8 mouse cellular contexts compared by ENCODE assay signal in genomic region chr6:72553079-72553412, GRCm38 (mm10). TPM values are rescaled to one million over a fixed set of nuclear protein-coding genes. Genes with fewer than 3 reads are reported as not detected.
DNase-seq lines count a peak whose midpoint lies in the region; ATAC-seq and TF ChIP-seq lines count a peak whose summit lies in the region.

No protein-coding gene starts in this region.

- H3K9ac ChIP-seq in liver, adult 2 months (ENCODE audit: low read depth, low read length): peak overlapping the region; percentile 44
- H3K9ac ChIP-seq in embryonic facial prominence, embryonic 13.5 days: peak overlapping the region; percentile 68
- H3K9ac ChIP-seq in intestine, embryonic 15.5 days: peak overlapping the region; percentile 51
- peak overlapping the region; percentile 49 for H3K9ac ChIP-seq in neural tube, embryonic 12.5 days

- H3K9me3 ChIP-seq in embryonic facial prominence, embryonic 13.5 days: no peaks in the 10 kb centered on the region
- H3K9me3 ChIP-seq in intestine, embryonic 15.5 days: no peaks in the 10 kb centered on the region
- H3K9me3 ChIP-seq in neural tube, embryonic 12.5 days: no peaks in the 10 kb centered on the region

- H3K4me1 ChIP-seq in liver, adult 2 months (ENCODE audit: control insufficient read depth, insufficient read depth, low read length): no peaks in the 10 kb centered on the region
- peaks cover 46% of the 10 kb centered on the region for H3K4me1 ChIP-seq in embryonic facial prominence, embryonic 13.5 days
- H3K4me1 ChIP-seq in intestine, embryonic 15.5 days (replicated peaks): peaks cover 35% of the 10 kb centered on the region
- H3K4me1 ChIP-seq in neural tube, embryonic 12.5 days: peaks cover 15% of the 10 kb centered on the region

- H3K4me2 ChIP-seq in embryonic facial prominence, embryonic 13.5 days: peak overlapping the region; percentile 66
- peak overlapping the region; percentile 71 for H3K4me2 ChIP-seq in intestine, embryonic 15.5 days (replicated peaks)
- peak overlapping the region; percentile 73 for H3K4me2 ChIP-seq in neural tube, embryonic 12.5 days (replicated peaks)

- peak overlapping the region; percentile 45 for H3K27ac ChIP-seq in liver, adult 2 months (replicated peaks; ENCODE audit: insufficient read depth, low read depth, low read length)
- H3K27ac ChIP-seq in embryonic facial prominence, embryonic 13.5 days: peak overlapping the region; percentile 95
- H3K27ac ChIP-seq in intestine, embryonic 15.5 days: peak overlapping the region; percentile 86
- H3K27ac ChIP-seq in neural tube, embryonic 12.5 days: 0 out of 2 replicates have a peak overlapping the region, but pooled peaks have one; percentile 47

- DNase-seq in liver, adult 2 months (ENCODE audit: extremely low read depth, low read depth, low spot score): no peak
- DNase-seq in liver: no peak
- DNase-seq in adrenal gland, adult 18-20 months (ENCODE audit: low spot score in 2 of 2): no peak
- DNase-seq in adrenal gland, postnatal 25 days: no peak
- DNase-seq in frontal cortex, postnatal 10 days (ENCODE audit: low spot score in 2 of 2): no peak

- no peak for TF ChIP-seq POLR2A in liver, adult 2 months (IDR thresholded peaks at IDR 0.05; ENCODE audit: extremely low read depth, insufficient read depth, low read length)

- 22% methylated on average over 8 of the region's 8 CpGs for WGBS in liver, adult 2 months
- WGBS in embryonic facial prominence, embryonic 13.5 days: 10% methylated on average over 8 of the region's 8 CpGs
- 15% methylated on average over 8 of the region's 8 CpGs for WGBS in intestine, embryonic 15.5 days
- 18% methylated on average over 8 of the region's 8 CpGs for WGBS in neural tube, embryonic 12.5 days

- H3K4me3 ChIP-seq in liver, adult 2 months (ENCODE audit: insufficient read depth, low read depth, low read length): peak overlapping the region; percentile 45
- H3K4me3 ChIP-seq in embryonic facial prominence, embryonic 13.5 days: peak overlapping the region; percentile 43
- H3K4me3 ChIP-seq in intestine, embryonic 15.5 days (replicated peaks): peak overlapping the region; percentile 30
- peak overlapping the region; percentile 36 for H3K4me3 ChIP-seq in neural tube, embryonic 12.5 days

- no peaks in the 10 kb centered on the region for H3K27me3 ChIP-seq in liver, adult 2 months (ENCODE audit: control insufficient read depth, insufficient read depth, low read length)
- no peaks in the 10 kb centered on the region for H3K27me3 ChIP-seq in embryonic facial prominence, embryonic 13.5 days
- no peaks in the 10 kb centered on the region for H3K27me3 ChIP-seq in intestine, embryonic 15.5 days (replicated peaks)
- H3K27me3 ChIP-seq in neural tube, embryonic 12.5 days (replicated peaks): no peaks in the 10 kb centered on the region

- H3K79me2 ChIP-seq in liver, adult 2 months (ENCODE audit: control insufficient read depth, insufficient read depth, low read length): no peaks in the 10 kb centered on the region

- H3K36me3 ChIP-seq in liver, adult 2 months (ENCODE audit: control insufficient read depth, insufficient read depth, low read length): no peaks in the 10 kb centered on the region
- H3K36me3 ChIP-seq in embryonic facial prominence, embryonic 13.5 days: no peaks in the 10 kb centered on the region
- H3K36me3 ChIP-seq in intestine, embryonic 15.5 days: no peaks in the 10 kb centered on the region
- no peaks in the 10 kb centered on the region for H3K36me3 ChIP-seq in neural tube, embryonic 12.5 days

- ATAC-seq in embryonic facial prominence, embryonic 13.5 days (ENCODE audit: insufficient number of reproducible peaks, insufficient read depth, low FRiP score, low TSS enrichment, low read depth): no peak; the same call in 1 of the 2 replicates
- peak; percentile 52 for ATAC-seq in intestine, embryonic 15.5 days
- ATAC-seq in neural tube, embryonic 12.5 days (ENCODE audit: low FRiP score, low read depth): peak; percentile 68

- TF ChIP-seq CTCF in liver, adult 2 months (IDR thresholded peaks at IDR 0.05; ENCODE audit: low read depth, low read length): no peak

RNA-seq across cellular contexts. Expression of gene Capg, which starts 8.9 kb away (rescaled TPM):
- total RNA-seq in liver, adult 2 months (2014; rRNA removed): 3.9 and 4.3 TPM in 2 replicates
- polyA plus RNA-seq in liver, adult 2 months (2012; rRNA removed): 2.2 and 2.8 TPM in 2 replicates
- polyA plus RNA-seq in embryonic facial prominence, embryonic 13.5 days (2015; fragmentation: Nextera tagmentation; extraction: Ambion mirVana): 58.2 and 64.3 TPM in 2 replicates
- polyA plus RNA-seq in intestine, embryonic 15.5 days (2015; fragmentation: Nextera tagmentation; extraction: Ambion mirVana): 33.5 and 36.0 TPM in 2 replicates
- 11.6 and 13.7 TPM in 2 replicates for polyA plus RNA-seq in neural tube, embryonic 12.5 days (2016; fragmentation: Nextera tagmentation; extraction: Ambion mirVana)
- 10 to 100 TPM; 43.1 to 57.0 TPM for total RNA-seq in adrenal gland, adult 18-20 months (2021)
- total RNA-seq in adrenal gland, postnatal 25 days (2021): 30.3 and 48.1 TPM in 2 replicates

RNA-seq across cellular contexts. Expression of gene Sh2d6, which starts 31.5 kb away (rescaled TPM):
- not detected in 2 replicates for total RNA-seq in liver, adult 2 months (2014; rRNA removed)
- not detected in 2 replicates for polyA plus RNA-seq in liver, adult 2 months (2012; rRNA removed)
- 0.31 TPM in 1 of 2 replicates, not detected in the other for polyA plus RNA-seq in embryonic facial prominence, embryonic 13.5 days (2015; fragmentation: Nextera tagmentation; extraction: Ambion mirVana)
- polyA plus RNA-seq in intestine, embryonic 15.5 days (2015; fragmentation: Nextera tagmentation; extraction: Ambion mirVana): 0.16 TPM in 1 of 2 replicates, not detected in the other
- 0.34 and 0.96 TPM in 2 replicates for polyA plus RNA-seq in neural tube, embryonic 12.5 days (2016; fragmentation: Nextera tagmentation; extraction: Ambion mirVana)
- under 1 TPM; 0.26 to 0.27 TPM for total RNA-seq in adrenal gland, adult 18-20 months (2021)
- 0.39 TPM in 1 of 2 replicates, not detected in the other for total RNA-seq in adrenal gland, postnatal 25 days (2021)

RNA-seq across cellular contexts. Expression of gene Elmod3, which starts 45.2 kb away (rescaled TPM):
- 7.6 and 9.5 TPM in 2 replicates for total RNA-seq in liver, adult 2 months (2014; rRNA removed)
- polyA plus RNA-seq in liver, adult 2 months (2012; rRNA removed): 14.7 and 16.0 TPM in 2 replicates
- 16.1 and 17.5 TPM in 2 replicates for polyA plus RNA-seq in embryonic facial prominence, embryonic 13.5 days (2015; fragmentation: Nextera tagmentation; extraction: Ambion mirVana)
- 13.9 and 14.3 TPM in 2 replicates for polyA plus RNA-seq in intestine, embryonic 15.5 days (2015; fragmentation: Nextera tagmentation; extraction: Ambion mirVana)
- 15.7 and 17.2 TPM in 2 replicates for polyA plus RNA-seq in neural tube, embryonic 12.5 days (2016; fragmentation: Nextera tagmentation; extraction: Ambion mirVana)
- 10 to 100 TPM; 10.9 to 13.5 TPM for total RNA-seq in adrenal gland, adult 18-20 months (2021)
- total RNA-seq in adrenal gland, postnatal 25 days (2021): 23.3 and 24.4 TPM in 2 replicates

RNA-seq across cellular contexts. Expression of gene Retsat, which starts 45.2 kb away (rescaled TPM):
- 151 and 180 TPM in 2 replicates for total RNA-seq in liver, adult 2 months (2014; rRNA removed)
- polyA plus RNA-seq in liver, adult 2 months (2012; rRNA removed): 303 and 340 TPM in 2 replicates
- 12.6 and 14.1 TPM in 2 replicates for polyA plus RNA-seq in embryonic facial prominence, embryonic 13.5 days (2015; fragmentation: Nextera tagmentation; extraction: Ambion mirVana)
- 29.7 and 31.6 TPM in 2 replicates for polyA plus RNA-seq in intestine, embryonic 15.5 days (2015; fragmentation: Nextera tagmentation; extraction: Ambion mirVana)
- polyA plus RNA-seq in neural tube, embryonic 12.5 days (2016; fragmentation: Nextera tagmentation; extraction: Ambion mirVana): 5.1 and 6.1 TPM in 2 replicates
- total RNA-seq in adrenal gland, adult 18-20 months (2021): 100 to 1,000 TPM; 332 to 343 TPM
- 309 and 334 TPM in 2 replicates for total RNA-seq in adrenal gland, postnatal 25 days (2021)

Comparison
In these comparisons a context has a peak if more than half of its experiments do, and no peak if none do; other contexts are left out.
1. H3K27ac ChIP-seq: peak in every context shown above with its lines; median percentile 95 in embryonic facial prominence, embryonic 13.5 days; 86 in intestine, embryonic 15.5 days; 47 in neural tube, embryonic 12.5 days; 45 in liver, adult 2 months.